16 mouse cellular contexts compared by ENCODE assay signal in genomic region chr8:12171788-12172187, GRCm38 (mm10).
"Had no signal": no experiment of that assay in that cellular context is flagged by ENCODE, and none has a peak within 500 bp of the region (broad histone marks: within the 10 kb centered on the region; RNA-seq: fewer than 3 reads in every experiment).

No protein-coding gene starts in this region.

- H3K27ac ChIP-seq: kidney, postnatal 0 days; limb, embryonic 12.5 days; liver, embryonic 13.5 days; lung, embryonic 15.5 days; macrophage; neural tube, embryonic 15.5 days; stomach, postnatal 0 days had no signal

- H3K4me3 ChIP-seq: limb, embryonic 12.5 days; liver, embryonic 13.5 days; lung, embryonic 15.5 days; megakaryocyte, embryonic 14.5 days; myocyte; neural tube, embryonic 15.5 days had no signal

- ATAC-seq: liver, postnatal 0 days had no signal

- H3K4me1 ChIP-seq: liver, embryonic 13.5 days; lung, embryonic 15.5 days; megakaryocyte, embryonic 14.5 days had no signal

- H3K9me3 ChIP-seq: limb, embryonic 12.5 days; liver, embryonic 13.5 days; lung, embryonic 15.5 days; megakaryocyte, embryonic 14.5 days; neural tube, embryonic 15.5 days had no signal

- DNase-seq: kidney, adult 9 months; kidney, postnatal 36 days; layer of hippocampus, adult 9-11 months; liver; liver, embryonic 13.5 days; liver, postnatal 0 days; lung, postnatal 14 days; thymus, postnatal 4 days had no signal

- H3K4me2 ChIP-seq: limb, embryonic 12.5 days; liver, embryonic 13.5 days; lung, embryonic 15.5 days; neural tube, embryonic 15.5 days had no signal

- H3K9ac ChIP-seq: limb, embryonic 12.5 days; liver, embryonic 13.5 days; liver, postnatal 0 days; lung, embryonic 15.5 days; neural tube, embryonic 15.5 days had no signal

- H3K36me3 ChIP-seq: limb, embryonic 12.5 days; liver, embryonic 13.5 days; lung, embryonic 15.5 days; neural tube, embryonic 15.5 days had no signal

- H3K27me3 ChIP-seq: liver, embryonic 13.5 days had no signal
